Mouse (Mus musculus): ENCODE data around the gene Ncoa7. TPM values are rescaled to one million over a fixed set of nuclear protein-coding genes. Genes with fewer than 3 reads are reported as not detected.
A peak's percentile ranks its signal among the peaks of the same experiment; 100 is the strongest.

The Ncoa7 gene
- polyA plus RNA-seq, 1 experiment from 2014 or later, result 9.4 TPM

DNA sequence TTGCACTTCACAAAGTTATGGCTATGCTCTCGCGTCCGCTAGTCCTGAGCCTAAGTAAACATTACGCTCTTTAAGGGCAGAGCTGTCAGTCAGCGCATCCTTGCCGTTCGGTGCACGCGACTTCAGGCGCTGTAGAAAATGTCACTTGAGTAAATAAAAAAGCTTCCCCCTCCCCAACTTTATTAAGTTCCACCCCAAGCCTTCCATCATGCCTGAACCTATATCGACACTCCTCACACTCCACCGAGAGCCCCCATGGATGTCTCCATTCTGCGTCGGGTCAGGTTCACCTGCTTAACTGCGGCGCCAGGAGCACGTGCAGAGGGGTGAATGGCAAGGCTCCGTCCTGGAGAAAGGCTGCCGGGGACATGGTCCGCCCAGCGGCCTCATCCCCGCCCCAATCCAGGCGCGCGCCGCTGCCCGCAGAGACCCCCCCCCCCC lies 203.0 kb downstream of the Ncoa7 start:
- peaks cover 8% of the 10 kb centered on the region for H3K4me1 ChIP-seq (ENCODE audit: control insufficient read depth, insufficient read depth, low read length)
- peak overlapping the region; percentile 81 for H3K4me2 ChIP-seq (ENCODE audit: low read depth, low read length)
- H3K27me3 ChIP-seq (replicated peaks; ENCODE audit: control insufficient read depth, insufficient read depth, low read length), result no peaks in the 10 kb centered on the region
- H3K9me3 ChIP-seq (ENCODE audit: control insufficient read depth, low read length), result no peaks in the 10 kb centered on the region
- ATAC-seq, result peak; percentile 90
- WGBS, result under 1% methylated on average over 27 of the region's 27 CpGs
- H3K4me3 ChIP-seq (ENCODE audit: low read length), result peak overlapping the region; percentile 87
- H3K27ac ChIP-seq (ENCODE audit: low read length), result peak overlapping the region; percentile 79
- peaks cover 4% of the 10 kb centered on the region; the same call in 1 of the 2 replicates for H3K36me3 ChIP-seq (ENCODE audit: control insufficient read depth, insufficient read depth, low read length)
- H3K9ac ChIP-seq (ENCODE audit: low read depth, low read length), result peak overlapping the region; percentile 94

DNA sequence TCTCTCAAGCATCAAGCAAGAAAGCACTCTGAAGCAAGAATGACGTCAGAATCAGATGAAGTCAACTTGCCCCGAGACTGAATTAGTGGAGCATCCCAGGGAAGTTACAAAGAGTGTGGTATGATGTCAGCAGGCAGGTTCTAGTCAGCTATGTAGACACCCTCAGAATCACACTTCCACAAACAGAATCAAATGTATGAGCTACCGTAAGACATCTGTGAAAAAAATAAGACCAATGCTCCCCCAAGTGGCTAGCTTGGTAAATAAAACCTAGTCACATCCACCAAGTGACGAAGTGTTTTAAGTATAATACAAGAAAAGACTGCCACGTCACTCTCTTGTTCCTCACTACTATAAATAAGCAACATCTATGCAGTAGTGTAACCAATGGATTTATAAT lies 216.1 kb downstream of the Ncoa7 start:
- no peaks in the 10 kb centered on the region for H3K9me3 ChIP-seq (ENCODE audit: control insufficient read depth, low read length)
- no peak overlapping the region for H3K27ac ChIP-seq (ENCODE audit: low read length)
- H3K27me3 ChIP-seq (replicated peaks; ENCODE audit: control insufficient read depth, insufficient read depth, low read length), result no peaks in the 10 kb centered on the region
- ATAC-seq, result no peak
- no peak overlapping the region for H3K4me2 ChIP-seq (ENCODE audit: low read depth, low read length)
- 70% methylated on average over 5 of the region's 5 CpGs for WGBS
- H3K36me3 ChIP-seq (ENCODE audit: control insufficient read depth, insufficient read depth, low read length), result 0 out of 2 replicates have a peak, but pooled peaks cover 2% of the 10 kb centered on the region
- no peaks in the 10 kb centered on the region for H3K4me1 ChIP-seq (ENCODE audit: control insufficient read depth, insufficient read depth, low read length)
- H3K4me3 ChIP-seq (ENCODE audit: low read length), result no peak overlapping the region
- no peak overlapping the region for H3K9ac ChIP-seq (ENCODE audit: low read depth, low read length)

DNA sequence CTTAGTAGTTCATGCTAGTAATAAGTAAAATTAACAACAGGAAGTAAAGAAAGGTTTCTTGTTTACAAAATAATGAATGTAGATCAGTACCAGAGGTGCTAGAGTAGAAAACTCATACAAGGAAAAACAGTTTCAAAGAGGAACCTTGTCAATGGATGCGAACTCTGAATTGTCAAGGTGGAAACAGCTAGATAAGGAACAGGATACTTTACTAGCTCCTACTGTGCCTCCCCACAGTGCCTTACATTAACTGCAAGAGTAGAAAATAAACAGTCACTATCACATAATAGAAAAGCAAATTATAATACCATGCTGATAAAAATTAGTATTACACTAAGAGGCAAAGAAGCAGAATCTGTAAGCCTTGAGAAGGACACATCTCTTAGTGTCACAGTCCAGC lies 217.4 kb downstream of the Ncoa7 start:
- Histone ChIP-seq H3K36me3 (ENCODE audit: control insufficient read depth, insufficient read depth, low read length) (0 out of 2 replicates have a peak, but pooled peaks cover 2% of the 10 kb centered on the region), H3K9ac (ENCODE audit: low read depth, low read length) (no peak overlapping the region), H3K4me2 (ENCODE audit: low read depth, low read length) (no peak overlapping the region), H3K9me3 (ENCODE audit: control insufficient read depth, low read length) (no peaks in the 10 kb centered on the region), H3K4me1 (ENCODE audit: control insufficient read depth, insufficient read depth, low read length) (no peaks in the 10 kb centered on the region), H3K27me3 (replicated peaks; ENCODE audit: control insufficient read depth, insufficient read depth, low read length) (no peaks in the 10 kb centered on the region), H3K4me3 (ENCODE audit: low read length) (no peak overlapping the region), H3K27ac (ENCODE audit: low read length) (no peak overlapping the region)
- ATAC-seq, result no peak
- WGBS, result 94% methylated on average over 1 of the region's 1 CpGs

Other genes starting within 250 kb of the Ncoa7 start
- 24.0 and 27.7 TPM in 2 replicates for gene Trmt11, start 202.6 kb downstream of the Ncoa7 start, polyA plus RNA-seq (2015; fragmentation: Nextera tagmentation; extraction: Ambion mirVana)
- gene Hint3, start 173.7 kb downstream of the Ncoa7 start, polyA plus RNA-seq (2015; fragmentation: Nextera tagmentation; extraction: Ambion mirVana), result 37.9 and 42.6 TPM in 2 replicates
- gene Hey2, start 39.5 kb upstream of the Ncoa7 start, polyA plus RNA-seq (2015; fragmentation: Nextera tagmentation; extraction: Ambion mirVana), result 2.9 TPM in 2 replicates